Mouse (Mus musculus): ENCODE data around the gene Pdgfb. TPM values are rescaled to one million over a fixed set of nuclear protein-coding genes. Genes with fewer than 3 reads are reported as not detected.

The Pdgfb gene
- polyA plus RNA-seq, 1 experiment: 14.5 TPM

DNA sequence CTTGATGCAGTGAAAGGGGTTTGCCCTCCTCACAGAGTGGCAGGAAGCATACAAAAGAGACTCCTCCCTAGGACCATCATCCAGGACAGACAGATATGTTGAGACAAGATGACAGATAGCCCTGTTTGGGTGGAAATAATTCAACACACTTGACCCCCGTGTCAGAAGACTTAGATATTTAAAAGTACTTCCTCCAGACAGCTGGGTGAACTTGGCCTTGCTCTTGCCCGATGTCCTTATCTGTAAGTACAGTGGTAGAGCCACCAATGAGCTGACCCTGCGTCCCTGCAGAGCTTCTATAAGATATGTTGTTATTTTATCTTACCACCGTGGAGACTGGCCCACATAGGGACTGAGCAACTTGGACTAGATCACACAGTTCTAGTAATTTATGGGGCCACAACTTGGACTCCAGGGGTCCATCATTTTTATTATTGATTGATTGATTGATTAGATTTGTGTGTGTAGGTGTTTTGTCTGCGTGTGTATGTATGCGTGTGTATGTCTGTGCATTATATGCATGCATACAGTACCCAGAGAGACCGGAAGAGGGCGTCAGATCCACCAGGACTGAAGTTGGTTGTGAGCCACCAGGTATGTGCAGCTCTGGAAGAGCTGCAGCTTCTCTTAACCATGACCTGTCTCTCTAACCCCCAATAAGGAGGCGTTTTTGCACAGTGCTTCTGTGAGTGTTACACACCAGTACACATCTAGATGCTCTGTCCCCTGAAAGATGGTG lies 2.0 kb upstream of the Pdgfb start:
- TF ChIP-seq CTCF (IDR thresholded peaks at IDR 0.05; ENCODE audit: extremely low read depth, insufficient read depth, insufficient read length, insufficient replicate concordance) (no peak), POLR2A (IDR thresholded peaks at IDR 0.05; ENCODE audit: low read depth, low read length) (no peak)
- Histone ChIP-seq H3K4me3 (ENCODE audit: extremely low read depth, insufficient read depth, insufficient read length) (no peak overlapping the region), H3K27ac (ENCODE audit: insufficient read depth, low read length) (no peak overlapping the region), H3K27me3 (ENCODE audit: control insufficient read depth, insufficient read depth, low read length) (peaks cover 19% of the 10 kb centered on the region), H3K4me1 (ENCODE audit: control insufficient read depth, insufficient read depth, insufficient read length) (peaks cover 10% of the 10 kb centered on the region; the same call in 1 of the 2 replicates), H3K36me3 (ENCODE audit: control insufficient read depth, insufficient read depth, low read length) (no peaks in the 10 kb centered on the region)
- DNase-seq (ENCODE audit: low read depth in 1 of 2, low spot score in 2 of 2): no peak
- 81% methylated on average over 9 of the region's 9 CpGs for WGBS

DNA sequence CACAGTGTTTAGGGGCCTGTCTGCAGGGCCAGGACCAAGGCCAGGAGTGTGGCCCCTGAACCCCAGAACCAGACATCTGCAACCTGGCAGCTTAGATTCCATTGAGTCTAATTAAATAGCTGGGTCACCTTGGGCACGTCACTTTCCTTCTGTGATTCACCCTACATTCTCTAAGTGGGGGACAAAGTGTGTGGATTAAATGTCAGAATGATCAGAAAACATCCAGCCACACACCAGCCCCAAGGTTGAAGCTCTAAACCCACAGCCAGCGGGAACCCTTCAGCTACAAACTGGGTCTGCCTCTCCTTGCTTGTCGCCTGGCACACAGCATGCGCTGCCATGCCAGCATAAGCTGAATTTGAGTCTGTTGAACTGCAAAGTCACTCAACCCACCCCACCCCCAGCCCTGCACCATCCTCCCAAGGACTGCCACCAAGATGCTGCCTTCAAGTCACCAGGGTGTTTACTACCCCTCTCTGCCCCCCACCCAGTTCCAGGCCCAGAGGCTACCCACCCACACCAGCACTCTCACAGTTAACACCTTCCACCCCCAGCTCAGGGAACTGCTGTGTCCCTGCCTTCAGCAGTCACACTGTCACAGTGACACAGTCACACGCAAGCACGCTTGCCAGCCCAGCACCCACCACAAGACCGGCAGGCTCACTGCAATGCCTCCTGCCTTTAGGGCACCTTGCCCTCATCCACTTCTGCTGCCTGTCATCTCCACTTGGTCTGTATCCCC lies 605 bp upstream of the Pdgfb start:
- Histone ChIP-seq H3K27ac (ENCODE audit: insufficient read depth, low read length) (no peak overlapping the region), H3K36me3 (ENCODE audit: control insufficient read depth, insufficient read depth, low read length) (no peaks in the 10 kb centered on the region), H3K27me3 (ENCODE audit: control insufficient read depth, insufficient read depth, low read length) (peaks cover 19% of the 10 kb centered on the region), H3K4me3 (ENCODE audit: extremely low read depth, insufficient read depth, insufficient read length) (no peak overlapping the region; the same call in 1 of the 2 replicates), H3K4me1 (ENCODE audit: control insufficient read depth, insufficient read depth, insufficient read length) (peaks cover 10% of the 10 kb centered on the region; the same call in 1 of the 2 replicates)
- no peak for TF ChIP-seq CTCF (IDR thresholded peaks at IDR 0.05; ENCODE audit: extremely low read depth, insufficient read depth, insufficient read length, insufficient replicate concordance)
- no peak for TF ChIP-seq POLR2A (IDR thresholded peaks at IDR 0.05; ENCODE audit: low read depth, low read length)
- 70% methylated on average over 7 of the region's 7 CpGs for WGBS
- no peak for DNase-seq (ENCODE audit: low read depth in 1 of 2, low spot score in 2 of 2)

- Histone ChIP-seq H3K4me3 (ENCODE audit: extremely low read depth, insufficient read depth, insufficient read length) (peak overlapping the region; percentile 60; the same call in 1 of the 2 replicates), H3K36me3 (ENCODE audit: control insufficient read depth, insufficient read depth, low read length) (no peaks in the 10 kb centered on the region), H3K4me1 (ENCODE audit: control insufficient read depth, insufficient read depth, insufficient read length) (peaks cover 10% of the 10 kb centered on the region; the same call in 1 of the 2 replicates), H3K27ac (ENCODE audit: insufficient read depth, low read length) (peak overlapping the region; percentile 55), H3K27me3 (ENCODE audit: control insufficient read depth, insufficient read depth, low read length) (peaks cover 19% of the 10 kb centered on the region)
- WGBS: 2% methylated on average over 37 of the region's 37 CpGs
- DNase-seq (ENCODE audit: low read depth in 1 of 2, low spot score in 2 of 2): no peak
- TF ChIP-seq CTCF (IDR thresholded peaks at IDR 0.05; ENCODE audit: extremely low read depth, insufficient read depth, insufficient read length, insufficient replicate concordance) (no peak), POLR2A (IDR thresholded peaks at IDR 0.05; ENCODE audit: low read depth, low read length) (no peak)
These were observed 801 bp downstream of the Pdgfb start for GRCm38 (mm10) chr15:80014031-80014320.

DNA sequence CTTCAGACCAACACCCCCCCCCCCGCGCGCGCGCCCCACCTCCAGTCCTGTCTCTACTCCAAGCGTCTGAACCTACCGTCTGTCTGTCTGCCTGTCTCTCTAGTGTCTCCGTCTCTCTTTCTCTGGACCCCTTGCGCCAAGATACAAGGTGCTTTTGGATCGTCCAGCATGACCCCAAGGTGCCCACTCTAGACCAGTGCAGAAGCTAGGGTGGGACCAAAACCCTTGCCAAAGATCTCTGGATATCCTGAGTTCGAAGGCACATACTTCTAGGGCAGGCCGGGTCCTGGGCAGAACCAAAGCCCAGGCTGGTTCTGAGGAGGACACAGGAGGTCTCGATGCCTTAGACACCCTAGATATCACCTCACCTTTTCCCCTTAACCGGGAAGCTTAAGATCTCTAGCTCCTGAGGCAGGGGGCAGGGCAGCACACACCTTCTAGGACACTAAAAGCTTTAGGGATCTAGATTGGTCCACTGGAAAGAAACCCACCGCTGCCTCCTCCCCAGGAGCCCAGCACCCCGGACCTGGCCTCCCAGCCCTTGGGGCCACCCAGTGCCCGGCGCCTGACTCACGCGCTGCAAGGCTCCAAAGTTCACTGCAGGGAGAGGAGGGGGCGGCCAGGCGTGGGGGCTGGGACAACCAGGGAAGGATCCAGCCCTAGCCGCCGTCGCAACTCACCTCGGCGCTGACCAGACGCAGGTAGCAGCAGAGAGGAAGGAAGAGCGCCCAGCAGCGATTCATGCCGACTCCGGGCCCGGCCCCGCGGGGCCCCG lies 1.3 kb downstream of the Pdgfb start:
- no peak for DNase-seq (ENCODE audit: low read depth in 1 of 2, low spot score in 2 of 2)
- WGBS: 2% methylated on average over 35 of the region's 36 CpGs
- Histone ChIP-seq H3K4me3 (ENCODE audit: extremely low read depth, insufficient read depth, insufficient read length) (peak overlapping the region; percentile 60), H3K4me1 (ENCODE audit: control insufficient read depth, insufficient read depth, insufficient read length) (peaks cover 10% of the 10 kb centered on the region; the same call in 1 of the 2 replicates), H3K27me3 (ENCODE audit: control insufficient read depth, insufficient read depth, low read length) (peaks cover 19% of the 10 kb centered on the region), H3K36me3 (ENCODE audit: control insufficient read depth, insufficient read depth, low read length) (no peaks in the 10 kb centered on the region), H3K27ac (ENCODE audit: insufficient read depth, low read length) (peak overlapping the region; percentile 6; the same call in 1 of the 2 replicates)
- TF ChIP-seq CTCF (IDR thresholded peaks at IDR 0.05; ENCODE audit: extremely low read depth, insufficient read depth, insufficient read length, insufficient replicate concordance) (no peak), POLR2A (IDR thresholded peaks at IDR 0.05; ENCODE audit: low read depth, low read length) (no peak)

- H3K27me3 ChIP-seq (ENCODE audit: control insufficient read depth, insufficient read depth, low read length): peaks cover 19% of the 10 kb centered on the region
- peak overlapping the region; percentile 60 for H3K4me3 ChIP-seq (ENCODE audit: extremely low read depth, insufficient read depth, insufficient read length)
- H3K4me1 ChIP-seq (ENCODE audit: control insufficient read depth, insufficient read depth, insufficient read length): peaks cover 10% of the 10 kb centered on the region; the same call in 1 of the 2 replicates
- no peaks in the 10 kb centered on the region for H3K36me3 ChIP-seq (ENCODE audit: control insufficient read depth, insufficient read depth, low read length)
- H3K27ac ChIP-seq (ENCODE audit: insufficient read depth, low read length): peak overlapping the region; percentile 2; the same call in 1 of the 2 replicates
- TF ChIP-seq POLR2A (IDR thresholded peaks at IDR 0.05; ENCODE audit: low read depth, low read length): no peak
- no peak for TF ChIP-seq CTCF (IDR thresholded peaks at IDR 0.05; ENCODE audit: extremely low read depth, insufficient read depth, insufficient read length, insufficient replicate concordance)
- no peak for DNase-seq (ENCODE audit: low read depth in 1 of 2, low spot score in 2 of 2)
- WGBS: 2% methylated on average over 58 of the region's 60 CpGs
These were observed 2.1 kb downstream of the Pdgfb start for GRCm38 (mm10) chr15:80012527-80013201.

All from spleen, adult 2 months (tissue).